Mouse (Mus musculus) midbrain, embryonic 14.5 days (tissue): ENCODE measurements around the gene Zbtb8os. TPM values are rescaled to one million over a fixed set of nuclear protein-coding genes. Genes with fewer than 3 reads are reported as not detected.
A peak's percentile ranks its signal among the peaks of the same experiment; 100 is the strongest.

Experiments
- ATAC-seq: fragments of 200-750 bp; cut with Nextera tagmentation; 2 replicates; pipeline ENCODE4 v1.8.0; 2017; ENCODE audit warnings: moderate number of reproducible peaks, moderate library complexity; ENCODE audit not compliant: low FRiP score, low TSS enrichment
- DNase-seq: peaks from one replicate; pipeline ENCODE4 v3.0.0-alpha.2; 2015
- H3K27ac ChIP-seq: fragments of 300-500 bp; sonication (generic); replicated peaks from 2 replicates; pipeline ENCODE4 v1.5.1; 2014; ENCODE audit warnings: mild to moderate bottlenecking, low read depth, low read length, moderate library complexity
- H3K27me3 ChIP-seq: fragments of 300-500 bp; sonication (generic); 2 replicates; pipeline ENCODE4 v1.6.1; 2014; ENCODE audit warnings: low read length, control low read depth, mixed read lengths; ENCODE audit not compliant: control insufficient read depth, insufficient read depth
- H3K36me3 ChIP-seq: fragments of 300-500 bp; sonication (generic); 2 replicates; pipeline ENCODE4 v1.6.1; 2014; ENCODE audit warnings: low read length, control low read depth; ENCODE audit not compliant: control insufficient read depth, insufficient read depth
- H3K4me1 ChIP-seq: fragments of 300-500 bp; sonication (generic); 2 replicates; pipeline ENCODE4 v1.6.1; 2014; ENCODE audit warnings: mild to moderate bottlenecking, antibody characterized with exemption, low read length, control low read depth; ENCODE audit not compliant: control insufficient read depth, insufficient read depth
- H3K4me2 ChIP-seq: fragments of 300-500 bp; sonication (generic); 2 replicates; pipeline ENCODE4 v1.6.1; 2014; ENCODE audit warnings: mild to moderate bottlenecking, low read length, moderate library complexity
- H3K4me3 ChIP-seq: fragments of 300-500 bp; sonication (generic); replicated peaks from 2 replicates; pipeline ENCODE4 v1.5.1; 2014; ENCODE audit warnings: low read depth, low read length
- H3K9ac ChIP-seq: fragments of 300-500 bp; sonication (generic); replicated peaks from 2 replicates; pipeline ENCODE4 v1.6.1; 2014; ENCODE audit warnings: mild to moderate bottlenecking, low read length, moderate library complexity
- H3K9me3 ChIP-seq: fragments of 300-500 bp; sonication (generic); 2 replicates; pipeline ENCODE4 v1.6.1; 2016; ENCODE audit warnings: low read length, control low read depth, mixed read lengths; ENCODE audit not compliant: control insufficient read depth
- WGBS: fragments of 180-500 bp; shearing (Covaris S2); extraction: QIAGEN DNeasy Blood & Tissue Kit; methylation state at CpG from one replicate; pipeline ENCODE4 v1.1.7; 2014; 5-methylcytosine and 5-hydroxymethylcytosine counted together
- polyA plus RNA-seq: library from polyadenylated mRNA; unstranded; fragments of >200 nt; fragmentation: Nextera tagmentation; extraction: Ambion mirVana; gene quantifications from 2 replicates; pipeline ENCODE4 v1.2.1, GENCODE M21; 2014

Gene Zbtb8os
- polyA plus RNA-seq, 1 experiment from 2014 or later = 22.9 TPM

DNA sequence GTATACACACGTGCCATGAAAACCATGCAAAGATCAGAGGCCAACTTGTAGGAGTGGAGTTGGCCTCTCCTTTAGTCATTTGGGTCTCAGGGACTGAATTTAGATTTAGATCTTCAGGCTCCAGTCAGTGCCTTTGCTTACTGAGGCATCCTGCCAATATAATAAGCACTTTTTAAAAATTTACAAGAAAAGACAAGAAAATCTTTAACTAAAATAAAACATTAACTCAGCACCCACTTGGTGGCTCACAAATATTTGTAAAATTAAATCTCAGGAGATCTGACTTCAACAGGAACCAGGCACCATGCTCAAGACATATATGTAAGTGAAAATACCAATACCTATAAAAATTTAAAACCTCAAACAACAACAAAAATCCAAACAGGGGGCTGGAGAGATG is 14.6 kb upstream of the Zbtb8os start:
- no peak for DNase-seq
- no peak for ATAC-seq
- H3K27me3 ChIP-seq = no peaks in the 10 kb centered on the region
- no peaks in the 10 kb centered on the region for H3K9me3 ChIP-seq
- no peak overlapping the region for H3K4me3 ChIP-seq
- H3K36me3 ChIP-seq = peaks cover 75% of the 10 kb centered on the region
- no peak overlapping the region for H3K27ac ChIP-seq
- H3K4me1 ChIP-seq = no peaks in the 10 kb centered on the region
- H3K9ac ChIP-seq = no peak overlapping the region
- no peak overlapping the region for H3K4me2 ChIP-seq
- 94% methylated on average over 1 of the region's 1 CpGs for WGBS

GRCm38 (mm10) chr4:129322042-129322441 is 13.5 kb upstream of the Zbtb8os start:
- H3K27ac ChIP-seq = no peak overlapping the region
- DNase-seq (no peak), ATAC-seq (no peak)
- no peaks in the 10 kb centered on the region for H3K27me3 ChIP-seq
- H3K36me3 ChIP-seq = peaks cover 74% of the 10 kb centered on the region
- no peaks in the 10 kb centered on the region for H3K9me3 ChIP-seq
- H3K9ac ChIP-seq = no peak overlapping the region
- no peak overlapping the region for H3K4me3 ChIP-seq
- H3K4me2 ChIP-seq = no peak overlapping the region
- no peaks in the 10 kb centered on the region for H3K4me1 ChIP-seq
- WGBS = 95% methylated on average over 5 of the region's 5 CpGs

DNA sequence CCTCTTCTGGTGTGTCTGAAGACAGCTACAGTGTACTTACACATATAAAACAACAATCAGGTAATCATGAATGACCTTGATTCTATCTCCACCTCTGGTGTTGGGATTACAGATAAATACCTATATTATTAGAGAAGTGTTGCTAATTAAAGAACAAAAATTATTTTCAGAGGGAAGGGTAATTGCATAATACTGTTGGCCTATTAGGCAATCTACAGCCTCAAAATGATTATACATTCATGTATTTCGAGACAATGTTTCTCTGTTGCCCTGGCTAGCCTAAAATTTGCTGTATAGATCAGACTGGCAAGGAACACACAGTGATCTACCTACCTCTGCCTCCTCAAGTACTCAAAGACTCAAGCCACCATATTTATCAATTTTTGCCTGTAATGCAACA is 12.0 kb upstream of the Zbtb8os start:
- no peaks in the 10 kb centered on the region for H3K9me3 ChIP-seq
- H3K27ac ChIP-seq = no peak overlapping the region
- no peaks in the 10 kb centered on the region for H3K27me3 ChIP-seq
- H3K4me3 ChIP-seq = no peak overlapping the region
- H3K4me2 ChIP-seq = no peak overlapping the region
- H3K4me1 ChIP-seq = no peaks in the 10 kb centered on the region
- no peak overlapping the region for H3K9ac ChIP-seq
- DNase-seq = no peak
- no peak for ATAC-seq
- H3K36me3 ChIP-seq = peaks cover 74% of the 10 kb centered on the region
- WGBS = 100% methylated on average over 1 of the region's 1 CpGs

DNA sequence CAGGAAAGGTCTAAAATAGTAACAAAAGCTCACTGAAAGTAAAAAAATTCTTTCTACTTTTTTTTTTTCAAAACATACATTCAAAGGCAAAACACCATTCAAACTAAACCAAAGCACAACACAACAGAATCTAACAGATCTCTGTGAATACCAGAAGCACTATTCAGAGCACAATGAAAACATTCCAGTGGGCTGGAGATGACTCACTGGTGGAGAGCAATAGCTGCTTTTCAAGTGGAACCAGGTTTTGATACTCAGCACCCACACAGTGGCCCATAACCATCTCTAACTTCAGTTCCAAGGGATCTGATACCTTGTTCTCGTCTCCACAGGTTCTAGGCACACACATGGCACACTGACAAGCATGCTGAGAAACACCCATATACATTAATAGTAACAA is 10.7 kb upstream of the Zbtb8os start:
- ATAC-seq (no peak), DNase-seq (no peak)
- Histone ChIP-seq H3K36me3 (peaks cover 70% of the 10 kb centered on the region), H3K27ac (no peak overlapping the region), H3K27me3 (no peaks in the 10 kb centered on the region), H3K9me3 (no peaks in the 10 kb centered on the region), H3K4me1 (no peaks in the 10 kb centered on the region), H3K9ac (no peak overlapping the region), H3K4me2 (no peak overlapping the region), H3K4me3 (no peak overlapping the region)
- WGBS = 93% methylated on average over 1 of the region's 1 CpGs

GRCm38 (mm10) chr4:129326191-129326590 is 9.3 kb upstream of the Zbtb8os start:
- Histone ChIP-seq H3K9ac (no peak overlapping the region), H3K4me3 (no peak overlapping the region), H3K9me3 (no peaks in the 10 kb centered on the region), H3K4me1 (no peaks in the 10 kb centered on the region), H3K27me3 (no peaks in the 10 kb centered on the region), H3K36me3 (peaks cover 56% of the 10 kb centered on the region), H3K27ac (no peak overlapping the region), H3K4me2 (no peak overlapping the region)
- DNase-seq (no peak), ATAC-seq (no peak)
- WGBS = 63% methylated on average over 1 of the region's 1 CpGs

- Histone ChIP-seq H3K4me2 (peak overlapping the region; percentile 71), H3K4me1 (peaks cover 31% of the 10 kb centered on the region), H3K27me3 (no peaks in the 10 kb centered on the region), H3K9me3 (no peaks in the 10 kb centered on the region), H3K27ac (no peak overlapping the region), H3K4me3 (peak overlapping the region; percentile 94; the same call in 1 of the 2 replicates), H3K36me3 (peaks cover 35% of the 10 kb centered on the region), H3K9ac (peak overlapping the region; percentile 20; the same call in 1 of the 2 replicates)
- WGBS = 39% methylated on average over 1 of the region's 1 CpGs
- DNase-seq (no peak), ATAC-seq (no peak)
Measured at GRCm38 (mm10) chr4:129332846-129333245, 2.6 kb upstream of the Zbtb8os start.

- Histone ChIP-seq H3K36me3 (peaks cover 22% of the 10 kb centered on the region), H3K27ac (peak overlapping the region; percentile 98), H3K4me2 (peak overlapping the region; percentile 71), H3K9ac (peak overlapping the region; percentile 93), H3K9me3 (no peaks in the 10 kb centered on the region), H3K4me3 (peak overlapping the region; percentile 94), H3K27me3 (no peaks in the 10 kb centered on the region), H3K4me1 (peaks cover 31% of the 10 kb centered on the region)
- no peak for DNase-seq
- no peak; the same call in 1 of the 2 replicates for ATAC-seq
- WGBS = under 1% methylated on average over 62 of the region's 62 CpGs
Measured at GRCm38 (mm10) chr4:129334677-129335215, 749 bp upstream of the Zbtb8os start.

GRCm38 (mm10) chr4:129336291-129336690 is 796 bp downstream of the Zbtb8os start:
- H3K27me3 ChIP-seq = no peaks in the 10 kb centered on the region
- H3K4me2 ChIP-seq = peak overlapping the region; percentile 65
- peaks cover 31% of the 10 kb centered on the region for H3K4me1 ChIP-seq
- no peak for ATAC-seq
- peak overlapping the region; percentile 98 for H3K27ac ChIP-seq
- DNase-seq = no peak
- H3K4me3 ChIP-seq = peak overlapping the region; percentile 94
- WGBS = 54% methylated on average over 14 of the region's 14 CpGs
- no peaks in the 10 kb centered on the region for H3K9me3 ChIP-seq
- H3K36me3 ChIP-seq = peaks cover 22% of the 10 kb centered on the region
- peak overlapping the region; percentile 17; the same call in 1 of the 2 replicates for H3K9ac ChIP-seq

- peaks cover 21% of the 10 kb centered on the region for H3K36me3 ChIP-seq
- DNase-seq (no peak), ATAC-seq (no peak)
- no peaks in the 10 kb centered on the region for H3K9me3 ChIP-seq
- H3K27ac ChIP-seq = no peak overlapping the region
- no peak overlapping the region for H3K4me3 ChIP-seq
- no peak overlapping the region for H3K9ac ChIP-seq
- H3K4me2 ChIP-seq = no peak overlapping the region
- 97% methylated on average over 3 of the region's 3 CpGs for WGBS
- no peaks in the 10 kb centered on the region for H3K27me3 ChIP-seq
- H3K4me1 ChIP-seq = 0 out of 2 replicates have a peak, but pooled peaks cover 6% of the 10 kb centered on the region
Measured at GRCm38 (mm10) chr4:129339743-129340142, 4.2 kb downstream of the Zbtb8os start.
